Mouse (Mus musculus): ENCODE results near the gene Mrps27.

DNA sequence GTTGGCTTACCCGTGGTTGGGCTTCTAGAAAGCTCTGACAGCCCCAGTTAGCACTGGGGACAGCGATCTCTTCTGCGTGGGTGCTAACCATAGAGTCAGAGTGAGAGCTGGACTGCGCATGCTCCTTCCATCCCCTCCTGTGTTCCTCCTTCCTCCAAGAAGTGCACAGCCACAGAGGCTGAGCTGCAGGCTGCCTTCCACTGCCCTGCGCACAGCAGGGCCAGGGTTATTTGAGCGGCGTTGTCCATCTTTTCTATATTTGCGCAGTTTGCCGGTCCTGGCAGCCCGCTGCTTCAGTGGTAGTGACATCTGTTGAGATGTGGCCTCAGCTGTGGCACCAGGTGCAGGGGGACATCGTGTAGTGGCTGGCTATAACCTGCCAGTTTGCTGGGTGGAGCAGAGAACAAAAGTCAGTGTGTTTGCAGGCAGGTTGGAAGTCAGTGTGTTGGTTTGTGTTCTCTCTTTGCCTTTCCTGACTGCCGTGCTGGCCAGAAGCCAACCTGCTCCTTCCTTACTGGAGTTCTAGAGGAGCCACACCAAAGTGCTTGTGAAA is 53.6 kb downstream of the Mrps27 start:
- TF ChIP-seq POLR2A (IDR thresholded peaks at IDR 0.05; ENCODE audit: borderline replicate concordance, extremely low read depth, insufficient read depth, insufficient read length, poor library complexity, severe bottlenecking) (no peak), CTCF (IDR thresholded peaks at IDR 0.05; ENCODE audit: borderline replicate concordance, extremely low read depth, insufficient read depth, insufficient read length) (no peak)

Data from brain, embryonic 14.5 days (tissue).